Mouse (Mus musculus): ENCODE measurements around the gene Dbx2.

Gene Dbx2

GRCm38 (mm10) chr15:95622797-95623196, 33.0 kb downstream of the Dbx2 start:
- no peak for DNase-seq (ENCODE audit: low spot score)

- DNase-seq (ENCODE audit: low spot score): no peak
Measured at GRCm38 (mm10) chr15:95612600-95612999, 43.2 kb downstream of the Dbx2 start.

- no peak for DNase-seq (ENCODE audit: low spot score)
Measured at GRCm38 (mm10) chr15:95601179-95601578, 54.6 kb downstream of the Dbx2 start.

GRCm38 (mm10) chr15:95598630-95599029, 57.1 kb downstream of the Dbx2 start:
- no peak for DNase-seq (ENCODE audit: low spot score)

- no peak for DNase-seq (ENCODE audit: low spot score)
Measured at GRCm38 (mm10) chr15:95586906-95587305, 68.9 kb downstream of the Dbx2 start.

GRCm38 (mm10) chr15:95584891-95585290, 70.9 kb downstream of the Dbx2 start:
- DNase-seq (ENCODE audit: low spot score): no peak

- DNase-seq (ENCODE audit: low spot score): no peak
Measured at GRCm38 (mm10) chr15:95574661-95575060, 81.1 kb downstream of the Dbx2 start.
